Mouse (Mus musculus) left cerebral cortex, postnatal 36 days (tissue): Measurements from ENCODE around the gene Prss54. TPM values are rescaled to one million over a fixed set of nuclear protein-coding genes. Genes with fewer than 3 reads are reported as not detected.
A peak's percentile ranks its signal among the peaks of the same experiment; 100 is the strongest.

Experiments
- DNase-seq, 2 experiments: peaks; one replicate each; pipeline ENCODE4 v3.0.0; 2021 to 2022; ENCODE audit warnings: low spot score in 2 of 2, mixed read lengths in 1 of 2
- intact Hi-C: fragments of 180-260 bp; cut with DNase I; formaldehyde crosslinking; loops from one replicate; pipeline ENCODE4 v1.15.1; 2025
- total RNA-seq, 2 experiments: library from RNA; stranded (reverse); gene quantifications; 2 replicates each; pipeline ENCODE4 v1.2.3; 2021

The Prss54 gene
- total RNA-seq, 2 experiments from 2014 or later, result 0.27 TPM; not detected in 1

- intact Hi-C loops, result no loop called here
- no peak for DNase-seq
These were observed 9.9 kb downstream of the Prss54 start for GRCm38 (mm10) chr8:95566217-95566616.

DNA sequence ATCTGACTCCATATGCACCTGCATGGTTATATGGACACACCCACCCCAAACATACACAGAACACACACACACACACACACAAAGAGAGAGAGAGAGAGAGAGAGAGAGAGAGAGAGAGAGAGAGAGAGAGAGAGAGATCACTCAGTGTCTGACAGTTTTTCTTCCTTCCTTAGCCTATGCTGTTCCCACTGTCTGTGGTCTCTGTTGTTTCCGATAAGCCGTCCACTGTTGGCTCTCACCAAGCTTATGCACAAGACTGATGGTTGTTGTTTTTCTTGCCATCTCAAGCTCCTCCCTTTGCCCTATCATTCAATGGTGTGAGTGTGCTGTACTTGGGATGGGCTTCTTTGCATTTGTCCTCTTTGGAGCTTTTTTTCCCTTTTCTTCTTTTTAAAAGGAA lies 20.2 kb downstream of the Prss54 start:
- intact Hi-C loops, result no loop called here
- no peak for DNase-seq

DNA sequence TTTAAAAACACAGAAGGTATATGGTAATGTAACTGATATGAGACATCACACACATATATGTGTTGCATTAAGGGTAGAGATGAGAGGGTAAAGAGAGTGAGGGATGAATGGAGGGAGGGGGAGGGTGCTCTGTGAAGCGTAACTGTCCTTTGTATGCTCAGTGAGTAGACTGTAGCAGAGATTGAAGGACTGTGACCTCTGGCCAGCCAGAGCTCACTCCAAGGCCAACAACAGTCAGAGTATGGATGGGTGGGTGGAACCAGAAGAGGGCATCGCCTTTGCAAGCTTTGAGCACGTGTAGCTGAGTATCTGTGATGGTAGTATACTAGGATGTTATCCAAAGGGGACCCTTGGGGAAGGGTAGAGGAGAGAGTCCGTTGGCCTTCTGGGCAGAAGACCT lies 24.6 kb downstream of the Prss54 start:
- intact Hi-C loops, result no loop called here
- no peak for DNase-seq

DNA sequence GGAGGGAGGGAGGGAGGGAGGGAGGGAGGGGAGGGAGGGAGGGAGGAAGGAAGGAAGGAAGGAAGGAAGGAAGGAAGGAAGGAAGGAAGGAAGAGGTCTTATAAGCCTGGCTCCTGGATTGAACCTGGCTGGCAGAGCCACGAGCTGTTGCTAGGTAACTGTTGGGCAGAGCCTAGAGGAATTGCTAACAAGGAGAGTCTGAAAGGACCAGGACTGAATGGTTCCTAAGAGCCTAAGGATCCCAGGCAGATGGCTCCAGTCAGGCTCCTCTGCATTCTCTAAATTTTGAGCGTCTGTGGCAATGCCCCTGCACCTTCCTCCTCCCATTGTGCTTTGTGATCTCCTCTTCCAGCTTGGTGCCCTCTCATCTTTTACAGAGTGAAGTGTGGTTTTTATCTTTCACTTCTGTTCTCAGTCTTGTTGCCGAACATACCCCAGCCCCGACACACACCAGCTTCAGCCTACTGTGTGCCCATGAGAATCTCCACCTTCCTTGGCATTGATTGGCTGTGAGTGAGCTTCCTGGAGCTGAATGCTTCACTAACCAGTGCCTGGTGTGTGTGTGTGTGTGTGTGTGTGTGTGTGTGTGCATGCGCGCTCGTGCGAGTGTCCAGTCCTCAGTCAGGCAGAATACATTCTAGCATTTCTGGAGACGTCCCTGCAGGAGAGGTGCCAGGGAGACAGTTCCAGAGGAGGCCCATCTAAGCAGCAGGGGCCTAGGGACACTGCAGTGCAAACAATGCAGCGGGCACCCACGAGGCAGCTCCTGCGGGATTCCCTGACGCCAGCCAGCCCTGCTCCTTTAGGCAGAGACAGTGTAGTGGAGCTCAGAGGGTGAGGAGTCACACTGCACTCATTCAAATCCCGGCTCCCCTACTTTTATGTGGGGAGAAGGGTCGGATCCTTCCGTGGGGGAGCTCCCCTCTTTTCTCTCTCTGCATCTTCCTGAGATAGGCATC lies 26.0 kb downstream of the Prss54 start:
- peak in 1 of 2 experiments; percentile 20 for DNase-seq
- intact Hi-C loops, result no loop called here

DNA sequence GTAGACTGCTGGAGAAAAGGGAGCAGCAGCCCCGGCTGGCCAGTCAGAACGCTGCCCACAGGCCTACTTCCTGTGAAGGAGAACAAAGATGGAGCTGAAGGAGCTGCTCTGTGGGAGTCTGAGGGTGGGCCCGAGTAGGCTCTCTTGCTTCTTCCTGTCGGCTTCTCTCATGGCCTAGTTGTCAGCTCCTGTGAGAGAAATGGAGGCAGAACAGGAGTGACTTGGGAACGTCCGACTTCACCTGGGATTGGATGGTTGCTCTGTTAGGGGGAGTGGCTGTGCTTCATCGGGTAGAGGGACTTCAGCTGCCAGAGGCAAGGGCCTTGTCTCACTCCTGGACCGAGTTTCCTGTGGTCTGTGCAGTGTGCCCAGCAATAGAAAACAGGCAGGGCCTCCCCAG lies 28.2 kb downstream of the Prss54 start:
- intact Hi-C loops, result no loop called here
- no peak for DNase-seq

DNA sequence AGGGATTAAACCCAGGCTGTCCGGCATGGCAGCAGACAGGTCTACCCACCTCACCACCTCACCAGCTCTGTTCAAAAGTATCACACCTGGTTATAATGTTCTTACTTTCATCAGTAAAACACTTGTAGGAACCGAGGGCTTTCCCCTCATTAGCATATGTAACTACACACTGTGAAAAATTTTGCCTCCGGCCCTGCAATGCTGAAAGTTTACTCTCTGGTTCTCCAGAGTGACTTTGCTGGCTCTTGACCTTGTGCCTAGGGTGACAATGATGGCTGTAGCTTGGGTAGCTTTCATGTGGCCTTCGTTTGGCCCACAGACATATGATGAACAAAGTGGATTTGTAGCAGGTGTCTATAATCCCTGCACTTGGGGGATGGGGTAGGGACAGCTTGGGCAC lies 29.2 kb downstream of the Prss54 start:
- intact Hi-C loops, result no loop called here
- no peak for DNase-seq

- intact Hi-C loops, result no loop called here
- no peak for DNase-seq
These were observed 30.3 kb downstream of the Prss54 start for GRCm38 (mm10) chr8:95545815-95546214.

GRCm38 (mm10) chr8:95543065-95543464 lies 33.1 kb downstream of the Prss54 start:
- no peak for DNase-seq
- intact Hi-C loops, result no loop called here

DNA sequence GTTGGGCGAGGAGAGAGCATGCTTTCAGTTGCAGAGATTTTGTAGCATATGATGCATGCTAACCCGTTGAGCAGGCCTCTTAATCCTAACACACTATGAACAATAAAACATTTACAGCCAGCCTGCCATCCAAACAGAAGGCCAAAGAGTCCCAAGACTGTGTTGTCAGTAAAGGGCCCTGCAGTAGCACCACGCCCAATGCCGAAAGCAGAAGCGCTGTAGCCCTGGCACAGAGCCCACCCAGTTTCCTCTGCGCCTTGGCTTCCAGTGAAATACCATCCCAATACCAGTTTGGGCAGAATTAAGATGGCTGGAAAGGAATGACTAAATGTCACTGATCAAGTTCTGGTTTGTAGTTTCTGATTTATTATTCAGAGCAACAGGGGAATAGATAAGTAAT lies 33.9 kb downstream of the Prss54 start:
- no peak for DNase-seq

DNA sequence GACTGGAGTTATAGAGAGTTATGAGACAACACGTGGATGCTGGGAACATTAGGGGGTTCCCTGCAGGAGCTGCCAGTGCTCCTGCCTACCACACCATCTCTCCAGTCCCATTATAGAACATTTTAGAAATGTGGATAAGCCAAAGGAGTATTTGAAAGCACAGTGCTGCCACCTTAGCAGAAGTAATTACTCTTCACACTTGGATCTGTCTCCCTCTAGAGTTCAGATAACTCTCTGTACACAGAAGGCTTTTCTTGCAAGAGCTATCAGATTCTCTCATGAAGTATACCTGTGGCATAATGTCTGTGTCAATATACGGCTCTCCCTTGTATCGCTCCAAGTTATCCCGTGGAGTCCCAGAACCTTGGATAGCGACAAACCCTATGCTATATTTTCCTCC lies 36.7 kb downstream of the Prss54 start:
- intact Hi-C loops, result loop anchor here (5.0 kb wide), 1 partner anchor 192 kb away; no protein-coding TSS in a partner anchor

More for the DNA sequence above, 33.9 kb downstream of the Prss54 start:
- intact Hi-C loops, result no loop called here

GRCm38 (mm10) chr8:95533584-95534387 lies 42.4 kb downstream of the Prss54 start, which contains the start of gene Ccdc113:
Gene Ccdc113, plus strand, starts transcription at chr8:95534085.
- intact Hi-C loops, result loop anchor here (5.0 kb wide), 1 partner anchor 46 kb away; no protein-coding TSS in a partner anchor
- DNase-seq, result peak; percentile 63 to 66

More for the DNA sequence above, 36.7 kb downstream of the Prss54 start:
- DNase-seq, result no peak

GRCm38 (mm10) chr8:95532206-95532605 lies 43.9 kb downstream of the Prss54 start:
- intact Hi-C loops, result loop anchor here (5.0 kb wide), 1 partner anchor 45 kb away; no protein-coding TSS in a partner anchor
- no peak for DNase-seq

- DNase-seq, result no peak
- intact Hi-C loops, result no loop called here
These were observed 47.3 kb downstream of the Prss54 start for GRCm38 (mm10) chr8:95528750-95529310.

- no peak for DNase-seq
- intact Hi-C loops, result no loop called here
These were observed 47.9 kb downstream of the Prss54 start for GRCm38 (mm10) chr8:95528194-95528593.

DNA sequence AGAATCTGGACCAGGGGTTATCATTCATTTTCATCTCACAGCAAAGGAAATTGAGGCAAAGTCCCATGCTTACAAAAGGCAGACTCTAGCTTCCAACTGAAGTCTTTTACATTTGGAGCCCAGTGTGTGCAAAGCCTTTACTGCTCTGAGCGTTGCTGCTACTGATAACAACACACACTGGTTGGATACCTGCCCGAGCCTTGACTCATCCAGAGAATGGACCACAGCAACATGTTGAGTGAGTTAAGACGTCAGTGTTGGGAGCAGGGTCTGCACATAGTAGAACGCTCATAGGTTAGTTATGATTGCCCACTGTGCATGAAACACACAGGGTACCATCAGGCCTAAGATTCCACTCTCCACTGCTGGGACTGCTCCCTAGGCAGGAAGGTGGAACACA lies 52.1 kb downstream of the Prss54 start:
- intact Hi-C loops, result no loop called here
- DNase-seq, result no peak

GRCm38 (mm10) chr8:95516928-95517327 lies 59.2 kb downstream of the Prss54 start:
- DNase-seq, result peak in 1 of 2 experiments; percentile 34
- intact Hi-C loops, result no loop called here

DNA sequence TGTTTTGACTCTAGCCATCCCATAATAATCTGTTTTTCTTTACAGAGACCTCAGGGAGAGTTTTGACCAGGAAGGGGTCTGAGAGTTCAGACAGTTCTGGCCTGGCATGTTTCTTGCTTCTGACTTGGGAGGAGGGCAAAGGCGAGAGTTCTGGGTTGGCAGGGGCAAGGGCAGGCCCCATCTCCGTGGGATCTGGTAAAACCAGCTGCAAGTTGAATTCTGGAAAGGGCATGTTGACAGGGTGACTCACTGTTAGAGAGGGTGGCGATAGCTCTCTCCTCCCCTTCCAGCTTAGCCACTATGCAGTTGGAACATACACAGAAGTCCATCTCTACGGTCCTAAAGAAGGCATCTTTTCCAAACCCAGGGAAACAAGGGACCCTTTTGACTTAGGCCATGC lies 62.9 kb downstream of the Prss54 start:
- DNase-seq, result no peak
- intact Hi-C loops, result no loop called here

DNA sequence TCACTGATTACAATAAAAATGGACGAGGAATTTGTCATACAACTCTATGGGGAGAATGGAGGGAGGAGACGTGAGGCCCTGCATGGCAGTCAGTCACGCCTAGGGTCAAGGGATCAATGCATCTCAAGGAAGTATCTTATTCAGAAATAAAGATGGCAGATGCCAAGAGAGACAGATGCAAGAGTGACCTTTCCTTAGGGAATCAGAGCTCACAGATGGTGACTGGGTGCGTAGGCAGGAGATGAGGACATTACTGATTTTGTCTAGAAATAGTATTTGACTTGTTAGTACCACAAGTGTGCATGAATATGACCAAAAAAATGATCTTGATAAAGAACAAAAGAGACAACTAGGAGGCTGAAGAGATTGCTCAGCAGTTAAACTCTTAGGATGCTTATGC lies 63.9 kb downstream of the Prss54 start:
- intact Hi-C loops, result no loop called here
- no peak for DNase-seq
